Mouse (Mus musculus) stomach, postnatal 0 days (tissue): Measurements from ENCODE around the gene Astn1.

Experiments used
- CTCF ChIP-seq: IDR thresholded peaks from 2 replicates; pipeline ENCODE4 v1.5.1; 2016; ENCODE audit warnings: antibody characterized with exemption, low read depth, mild to moderate bottlenecking, moderate library complexity
- EP300 ChIP-seq: optimal IDR thresholded peaks from 2 replicates; pipeline ENCODE3; 2016; ENCODE audit warnings: antibody characterized with exemption

DNA sequence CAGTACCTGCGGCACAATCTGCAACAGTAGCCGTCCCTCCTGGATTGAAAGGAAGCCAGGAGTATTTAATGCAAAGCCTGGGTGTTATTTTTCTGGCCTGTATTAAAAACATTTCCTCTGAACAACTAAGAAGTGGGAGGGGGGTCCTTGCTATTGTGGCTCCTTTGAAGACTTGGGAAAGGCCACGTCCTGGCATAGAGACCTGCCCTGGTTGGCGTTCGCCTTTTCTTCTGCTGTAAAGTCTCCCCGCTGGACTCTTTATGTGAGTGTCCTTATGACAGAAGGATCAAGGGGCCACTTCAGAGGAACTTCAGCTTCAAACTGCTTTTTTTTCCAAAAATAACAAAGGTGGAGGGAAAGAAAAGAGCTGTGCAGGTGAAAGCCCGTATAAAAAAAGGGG is 85.9 kb downstream of the Astn1 start:
- TF ChIP-seq CTCF: no peak
- no peak for TF ChIP-seq EP300
